Mouse (Mus musculus) midbrain, embryonic 12.5 days (tissue): ENCODE results near the gene Pus3. TPM values are rescaled to one million over a fixed set of nuclear protein-coding genes. Genes with fewer than 3 reads are reported as not detected.

Experiments
- ATAC-seq: fragments of 200-750 bp; cut with Nextera tagmentation; 2 replicates; pipeline ENCODE4 v1.8.0; 2017; ENCODE audit warnings: low read depth, moderate TSS enrichment, moderate library complexity; ENCODE audit not compliant: low FRiP score
- H3K27ac ChIP-seq: fragments of 300-500 bp; sonication (generic); replicated peaks from 2 replicates; pipeline ENCODE4 v1.5.1; 2016; ENCODE audit warnings: mild to moderate bottlenecking
- H3K27me3 ChIP-seq: fragments of 300-500 bp; sonication (generic); 2 replicates; pipeline ENCODE4 v1.6.1; 2016; ENCODE audit warnings: mild to moderate bottlenecking
- H3K36me3 ChIP-seq: fragments of 300-500 bp; sonication (generic); 2 replicates; pipeline ENCODE4 v1.6.1; 2016
- H3K4me1 ChIP-seq: fragments of 300-500 bp; sonication (generic); 2 replicates; pipeline ENCODE4 v1.6.1; 2016
- H3K4me2 ChIP-seq: fragments of 300-500 bp; sonication (generic); replicated peaks from 2 replicates; pipeline ENCODE4 v1.6.1; 2016; ENCODE audit warnings: mild to moderate bottlenecking, moderate library complexity
- H3K4me3 ChIP-seq: fragments of 300-500 bp; sonication (generic); 2 replicates; pipeline ENCODE4 v1.5.1; 2016; ENCODE audit warnings: mild to moderate bottlenecking
- H3K9ac ChIP-seq: fragments of 300-500 bp; sonication (generic); replicated peaks from 2 replicates; pipeline ENCODE4 v1.6.1; 2016; ENCODE audit warnings: mild to moderate bottlenecking, moderate library complexity
- H3K9me3 ChIP-seq: fragments of 300-500 bp; sonication (generic); 2 replicates; pipeline ENCODE4 v1.6.1; 2016; ENCODE audit warnings: mild to moderate bottlenecking
- WGBS: fragments of 180-500 bp; shearing (Covaris S2); methylation state at CpG from one replicate; pipeline ENCODE4 v1.1.7; 2016; 5-methylcytosine and 5-hydroxymethylcytosine counted together
- polyA plus RNA-seq: library from polyadenylated mRNA; unstranded; fragments of >200 nt; fragmentation: Nextera tagmentation; extraction: Ambion mirVana; gene quantifications from 2 replicates; pipeline ENCODE4 v1.2.1, GENCODE M21; 2016

The Pus3 gene
- polyA plus RNA-seq: 17.0 and 17.1 TPM in 2 replicates

- WGBS: under 1% methylated on average over 53 of the region's 59 CpGs
- peak; percentile 84 for ATAC-seq
- H3K27ac ChIP-seq: peak within 1 kb of the TSS; percentile 77
These were observed at the start of gene Pus3, which contains the start of gene Ddx25 for GRCm38 (mm10) chr9:35558257-35559008. Gene Pus3 (plus strand): TSS chr9:35558595. Gene Ddx25 (minus strand): TSS chr9:35558528.

DNA sequence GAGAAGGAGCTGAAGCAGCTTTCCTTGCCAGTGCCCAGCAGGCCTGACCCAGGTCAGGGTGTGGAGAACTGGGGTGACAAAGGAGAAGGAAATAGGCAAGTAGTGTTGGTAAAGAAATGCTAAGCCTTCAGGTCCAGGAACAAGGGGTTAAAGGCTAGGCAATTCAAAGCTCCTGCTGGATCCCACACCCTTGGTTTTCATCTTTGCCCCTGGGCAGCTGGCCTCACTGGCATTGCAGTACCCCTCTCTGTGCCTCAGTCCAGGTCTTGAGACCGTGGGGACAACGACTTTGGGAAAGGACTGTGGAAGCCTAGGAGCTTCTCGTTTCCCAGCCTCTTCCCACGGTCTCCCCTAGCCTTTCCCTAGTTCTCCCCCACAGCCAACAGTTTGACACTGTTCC lies 44.5 kb upstream of the Pus3 start:
- ATAC-seq: no peak
- Histone ChIP-seq H3K4me3 (no peak overlapping the region), H3K9ac (no peak overlapping the region), H3K27me3 (no peaks in the 10 kb centered on the region), H3K9me3 (no peaks in the 10 kb centered on the region), H3K4me2 (no peak overlapping the region), H3K4me1 (no peaks in the 10 kb centered on the region), H3K36me3 (no peaks in the 10 kb centered on the region), H3K27ac (no peak overlapping the region)
- WGBS: 76% methylated on average over 4 of the region's 4 CpGs

More at GRCm38 (mm10) chr9:35558257-35559008, at the start of gene Pus3, which contains the start of gene Ddx25:
- H3K9me3 ChIP-seq: no peaks in the 10 kb centered on the region
- peak within 1 kb of the TSS; percentile 60 for H3K4me3 ChIP-seq
- peaks cover 23% of the 10 kb centered on the region for H3K27me3 ChIP-seq
- H3K4me1 ChIP-seq: peaks cover 22% of the 10 kb centered on the region
- H3K4me2 ChIP-seq: peak within 1 kb of the TSS; percentile 92
- H3K9ac ChIP-seq: peak within 1 kb of the TSS; percentile 62
- peaks cover 18% of the 10 kb centered on the region for H3K36me3 ChIP-seq

GRCm38 (mm10) chr9:35516182-35516581 lies 42.2 kb upstream of the Pus3 start:
- Histone ChIP-seq H3K9me3 (no peaks in the 10 kb centered on the region), H3K36me3 (no peaks in the 10 kb centered on the region), H3K27me3 (no peaks in the 10 kb centered on the region), H3K4me3 (no peak overlapping the region), H3K4me1 (no peaks in the 10 kb centered on the region), H3K27ac (no peak overlapping the region), H3K9ac (no peak overlapping the region), H3K4me2 (no peak overlapping the region)
- ATAC-seq: no peak
- WGBS: 89% methylated on average over 5 of the region's 5 CpGs

- Histone ChIP-seq H3K4me3 (no peak overlapping the region), H3K9me3 (no peaks in the 10 kb centered on the region), H3K27me3 (no peaks in the 10 kb centered on the region), H3K27ac (no peak overlapping the region), H3K4me1 (no peaks in the 10 kb centered on the region), H3K9ac (no peak overlapping the region), H3K36me3 (no peaks in the 10 kb centered on the region), H3K4me2 (no peak overlapping the region)
- 91% methylated on average over 16 of the region's 16 CpGs for WGBS
- ATAC-seq: no peak
These were observed 41.7 kb upstream of the Pus3 start for GRCm38 (mm10) chr9:35516711-35517110.

DNA sequence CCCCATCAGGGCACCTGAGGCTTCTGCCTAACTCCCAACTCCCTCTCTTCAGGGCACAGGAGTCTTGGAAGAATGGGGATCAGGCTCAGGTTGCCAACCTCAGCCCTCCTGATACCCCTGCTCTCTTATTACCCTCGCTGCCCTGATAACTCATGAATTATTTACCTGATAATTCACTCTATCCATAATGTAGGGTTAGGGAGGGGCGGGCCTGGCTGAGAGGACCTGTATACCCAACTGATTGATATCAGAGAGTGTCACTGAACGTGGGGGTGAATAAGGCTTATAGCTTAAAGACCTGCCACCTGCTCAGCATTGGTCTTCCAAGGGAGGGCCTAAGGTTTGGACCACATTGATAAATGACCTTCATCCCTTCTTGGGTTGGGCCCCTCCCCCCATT lies 40.2 kb upstream of the Pus3 start, which contains the start of gene Gm1113:
Gene Gm1113, minus strand, starts transcription at position 101 of the 400 bp plus-strand sequence.
- ATAC-seq: no peak
- Histone ChIP-seq H3K4me2 (no peak within 1 kb of the TSS), H3K9me3 (no peaks in the 10 kb centered on the region), H3K9ac (no peak within 1 kb of the TSS), H3K27me3 (no peaks in the 10 kb centered on the region), H3K27ac (no peak within 1 kb of the TSS), H3K36me3 (no peaks in the 10 kb centered on the region), H3K4me1 (peaks cover 3% of the 10 kb centered on the region), H3K4me3 (no peak within 1 kb of the TSS)
- 80% methylated on average over 3 of the region's 3 CpGs for WGBS

DNA sequence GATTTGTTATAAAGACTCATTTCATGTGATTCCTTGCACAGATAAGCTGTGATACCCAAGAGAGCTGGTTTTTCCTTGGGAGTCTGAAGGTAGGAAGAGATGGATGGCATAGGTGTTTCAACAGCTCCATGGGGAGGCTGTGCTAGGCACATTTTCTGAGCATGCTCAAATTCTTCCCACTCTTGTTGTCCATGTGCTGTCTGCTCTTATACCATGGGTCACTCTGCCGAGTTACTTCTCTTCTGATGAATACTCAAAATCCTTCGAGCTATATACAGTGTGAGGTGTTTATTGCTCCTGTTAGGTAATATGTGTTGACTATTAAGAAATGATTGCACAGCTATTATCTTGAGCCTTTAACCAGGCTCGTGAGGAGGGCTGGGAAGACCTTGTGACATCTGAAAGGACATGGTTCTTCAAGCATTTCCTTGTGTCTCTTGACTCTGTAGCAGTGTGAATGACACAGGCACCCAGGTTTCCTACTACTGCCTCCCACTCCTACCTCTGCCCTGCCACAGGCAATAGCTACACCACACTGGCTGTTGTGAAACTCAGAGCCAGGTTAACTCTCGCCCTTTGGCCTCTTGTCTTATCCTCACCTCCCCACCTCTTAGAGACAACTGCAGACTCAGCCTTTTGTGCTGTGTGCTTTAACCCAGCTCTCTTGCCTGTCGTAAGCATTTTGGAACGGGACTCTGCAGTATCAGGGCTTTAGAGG lies 37.6 kb upstream of the Pus3 start:
- Histone ChIP-seq H3K36me3 (no peaks in the 10 kb centered on the region), H3K27me3 (no peaks in the 10 kb centered on the region), H3K4me1 (peaks cover 12% of the 10 kb centered on the region), H3K9me3 (no peaks in the 10 kb centered on the region), H3K4me2 (no peak overlapping the region), H3K9ac (no peak overlapping the region), H3K27ac (no peak overlapping the region), H3K4me3 (no peak overlapping the region)
- WGBS: 84% methylated on average over 6 of the region's 6 CpGs
- ATAC-seq: no peak

DNA sequence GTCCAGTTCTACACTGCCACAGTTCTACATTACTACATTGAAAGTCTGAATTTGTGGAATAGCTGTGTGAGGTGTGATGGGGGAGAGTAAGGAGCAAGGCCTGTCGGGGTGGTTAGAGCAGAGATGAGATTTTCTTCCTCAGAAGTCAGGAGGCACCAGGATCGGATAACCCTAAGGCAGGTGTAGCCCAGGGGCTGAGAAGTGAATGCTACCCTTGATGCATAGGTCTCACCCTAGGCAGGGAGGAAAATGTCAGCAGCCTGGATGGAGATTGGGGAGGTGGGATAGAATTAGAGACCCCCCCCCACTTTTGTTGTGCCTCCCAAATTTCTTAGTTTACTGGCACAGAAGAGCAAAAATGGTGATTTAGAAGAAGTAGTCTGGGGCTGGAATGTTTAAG lies 36.2 kb upstream of the Pus3 start:
- Histone ChIP-seq H3K9me3 (no peaks in the 10 kb centered on the region), H3K27me3 (no peaks in the 10 kb centered on the region), H3K27ac (no peak overlapping the region), H3K4me1 (peaks cover 12% of the 10 kb centered on the region), H3K36me3 (no peaks in the 10 kb centered on the region), H3K4me3 (no peak overlapping the region), H3K9ac (no peak overlapping the region), H3K4me2 (no peak overlapping the region)
- WGBS: 83% methylated on average over 2 of the region's 2 CpGs
- no peak for ATAC-seq

GRCm38 (mm10) chr9:35522821-35523515 lies 35.4 kb upstream of the Pus3 start:
- peaks cover 12% of the 10 kb centered on the region for H3K4me1 ChIP-seq
- no peaks in the 10 kb centered on the region for H3K36me3 ChIP-seq
- ATAC-seq: no peak
- 54% methylated on average over 1 of the region's 1 CpGs for WGBS
- no peaks in the 10 kb centered on the region for H3K9me3 ChIP-seq
- no peak overlapping the region for H3K27ac ChIP-seq
- H3K4me3 ChIP-seq: no peak overlapping the region
- no peak overlapping the region for H3K4me2 ChIP-seq
- H3K27me3 ChIP-seq: no peaks in the 10 kb centered on the region
- no peak overlapping the region for H3K9ac ChIP-seq

- Histone ChIP-seq H3K27me3 (no peaks in the 10 kb centered on the region), H3K9me3 (no peaks in the 10 kb centered on the region), H3K4me2 (peak overlapping the region; percentile 25; the same call in 1 of the 2 replicates), H3K4me1 (peaks cover 12% of the 10 kb centered on the region), H3K36me3 (no peaks in the 10 kb centered on the region), H3K9ac (no peak overlapping the region), H3K27ac (no peak overlapping the region), H3K4me3 (no peak overlapping the region)
- 18% methylated on average over 5 of the region's 5 CpGs for WGBS
- peak; percentile 56; the same call in 1 of the 2 replicates for ATAC-seq
These were observed 34.9 kb upstream of the Pus3 start for GRCm38 (mm10) chr9:35523541-35523940.

DNA sequence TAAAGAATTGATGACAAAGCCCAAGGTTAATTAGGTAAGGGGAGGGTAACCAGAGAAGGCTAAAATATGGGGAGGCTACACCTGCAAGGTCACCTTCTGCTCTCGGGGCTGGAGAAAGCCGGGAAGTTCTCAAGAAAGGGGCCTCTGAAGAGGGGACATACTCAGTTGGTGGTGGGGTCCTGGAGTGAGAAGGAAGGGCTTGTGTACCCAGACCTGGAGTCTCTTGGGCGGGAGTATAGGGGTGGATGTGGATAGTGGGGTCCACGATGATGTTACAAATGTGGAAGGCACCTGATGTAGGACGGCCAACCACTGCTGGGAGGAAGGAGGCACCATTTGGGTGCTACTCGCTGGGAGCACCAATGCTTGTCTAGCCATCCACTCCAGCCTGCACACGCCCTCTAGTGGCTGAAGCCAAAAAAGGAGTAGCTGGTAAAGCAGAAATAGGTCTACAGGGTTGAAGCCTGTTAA lies 34.4 kb upstream of the Pus3 start:
- H3K4me1 ChIP-seq: peaks cover 12% of the 10 kb centered on the region
- 24% methylated on average over 7 of the region's 7 CpGs for WGBS
- H3K4me2 ChIP-seq: peak overlapping the region; percentile 25; the same call in 1 of the 2 replicates
- no peaks in the 10 kb centered on the region for H3K27me3 ChIP-seq
- H3K9me3 ChIP-seq: no peaks in the 10 kb centered on the region
- ATAC-seq: peak; percentile 78
- no peaks in the 10 kb centered on the region for H3K36me3 ChIP-seq
- no peak overlapping the region for H3K27ac ChIP-seq
- no peak overlapping the region for H3K9ac ChIP-seq
- no peak overlapping the region for H3K4me3 ChIP-seq

DNA sequence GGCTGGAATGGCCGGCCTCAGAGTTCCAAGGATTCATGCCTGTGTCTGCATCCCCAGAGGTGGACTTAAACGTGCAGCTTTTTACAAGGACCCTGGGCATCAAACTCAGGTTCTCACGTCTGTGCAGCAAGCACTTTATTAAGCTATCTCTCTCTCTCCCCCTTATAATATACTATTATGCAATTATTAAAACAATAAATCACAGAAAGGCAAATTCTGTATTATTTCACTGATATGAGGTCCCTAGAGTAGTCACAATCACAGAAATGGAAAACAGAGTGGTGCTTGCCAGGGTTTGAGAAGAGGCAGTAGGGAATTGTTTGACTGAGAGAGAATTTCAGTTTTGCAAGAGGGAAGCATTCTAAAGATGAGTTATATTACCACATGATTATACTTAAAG lies 29.3 kb upstream of the Pus3 start:
- no peak overlapping the region for H3K9ac ChIP-seq
- no peak overlapping the region for H3K4me3 ChIP-seq
- no peak overlapping the region for H3K27ac ChIP-seq
- 71% methylated on average over 3 of the region's 3 CpGs for WGBS
- no peaks in the 10 kb centered on the region for H3K36me3 ChIP-seq
- no peaks in the 10 kb centered on the region; the same call in 1 of the 2 replicates for H3K27me3 ChIP-seq
- H3K9me3 ChIP-seq: no peaks in the 10 kb centered on the region
- no peak overlapping the region for H3K4me2 ChIP-seq
- H3K4me1 ChIP-seq: peaks cover under 1% of the 10 kb centered on the region; the same call in 1 of the 2 replicates
- ATAC-seq: no peak
